Mouse (Mus musculus) MEL-GATA-1-ER (cell line): Measurements from ENCODE around the gene App.

Experiments
- DNase-seq: peaks from one replicate; pipeline ENCODE4 v3.0.0-alpha.2; 2012; ENCODE audit warnings: low read depth; ENCODE audit errors: extremely low read depth

Gene App

GRCm38 (mm10) chr16:84978589-84978988 is 195.0 kb downstream of the App start:
- DNase-seq: no peak

DNA sequence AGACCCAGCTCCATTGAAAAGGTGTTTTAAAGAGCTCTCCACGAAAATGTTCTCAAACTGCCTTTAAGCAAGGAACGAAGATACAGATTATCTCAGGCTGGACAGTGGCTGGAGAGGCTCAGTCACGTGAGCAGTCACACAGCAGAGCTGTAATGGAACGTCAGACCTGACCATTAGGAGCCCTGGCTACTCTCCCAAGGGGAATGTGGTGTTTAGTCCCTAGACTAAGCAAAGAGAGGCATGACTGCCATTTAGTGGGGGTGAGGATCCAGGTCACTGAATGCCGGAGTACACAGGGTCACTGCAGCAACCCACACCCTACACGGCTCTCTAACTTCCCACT is 199.4 kb downstream of the App start:
- no peak for DNase-seq

- no peak for DNase-seq
Measured at GRCm38 (mm10) chr16:84973446-84974175, 200.0 kb downstream of the App start.

DNA sequence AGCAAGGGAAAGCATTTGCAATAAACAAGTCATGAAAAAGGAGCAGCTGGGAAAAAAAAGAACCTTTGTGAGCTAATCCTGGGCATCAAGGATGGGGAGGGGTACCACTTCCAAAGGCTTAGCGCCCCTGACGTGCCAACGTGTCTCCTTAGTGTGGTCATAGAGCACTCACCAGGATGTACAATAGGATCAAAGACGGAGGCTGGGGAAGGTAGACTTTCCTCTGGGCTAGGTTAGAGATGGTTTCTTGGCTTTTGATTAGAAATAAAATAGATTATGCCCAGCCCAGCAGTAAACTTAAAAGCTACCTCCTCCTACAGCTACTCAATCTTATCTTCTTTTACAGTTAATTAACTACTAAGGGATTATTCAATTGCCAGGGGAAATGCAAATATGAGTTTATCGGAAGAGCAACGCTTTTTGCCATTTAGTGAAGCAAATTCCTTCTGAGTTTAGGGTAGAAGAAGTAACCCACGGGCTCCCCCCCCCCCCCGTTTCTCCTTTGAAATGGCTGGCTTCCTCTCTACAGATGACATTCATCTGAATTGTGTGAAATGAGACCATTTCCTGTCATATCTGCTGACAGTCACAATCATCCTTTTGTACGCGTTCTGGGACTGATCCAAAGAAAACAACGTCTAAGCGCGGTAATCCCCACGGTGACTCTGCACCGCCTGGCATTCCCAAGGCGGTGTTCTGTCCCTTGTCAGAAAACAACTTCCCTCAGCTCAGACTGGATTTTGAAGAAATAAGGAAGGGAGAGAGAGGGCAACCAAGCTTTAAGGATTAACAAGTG is 201.8 kb downstream of the App start:
- no peak for DNase-seq

DNA sequence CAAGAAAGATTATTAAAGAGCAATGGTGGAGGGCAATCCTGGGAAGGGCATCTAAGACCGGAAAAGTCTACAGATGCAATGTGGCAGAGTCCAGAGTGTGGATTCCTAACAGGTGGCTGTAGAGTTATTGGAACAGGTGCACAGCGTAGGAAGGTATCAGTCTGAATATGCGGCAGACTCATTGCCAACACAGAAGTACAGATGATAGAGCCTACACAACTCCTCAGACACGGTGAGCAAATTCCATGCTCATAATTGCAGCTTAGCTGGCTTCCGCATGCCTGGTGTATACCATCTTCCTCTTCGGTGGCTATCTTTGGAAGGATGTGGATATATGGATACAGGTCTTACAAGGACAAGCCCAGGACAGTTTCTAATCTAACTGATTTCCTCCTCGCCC is 204.5 kb downstream of the App start:
- DNase-seq: no peak

GRCm38 (mm10) chr16:84966983-84967382 is 206.6 kb downstream of the App start:
- no peak for DNase-seq

DNA sequence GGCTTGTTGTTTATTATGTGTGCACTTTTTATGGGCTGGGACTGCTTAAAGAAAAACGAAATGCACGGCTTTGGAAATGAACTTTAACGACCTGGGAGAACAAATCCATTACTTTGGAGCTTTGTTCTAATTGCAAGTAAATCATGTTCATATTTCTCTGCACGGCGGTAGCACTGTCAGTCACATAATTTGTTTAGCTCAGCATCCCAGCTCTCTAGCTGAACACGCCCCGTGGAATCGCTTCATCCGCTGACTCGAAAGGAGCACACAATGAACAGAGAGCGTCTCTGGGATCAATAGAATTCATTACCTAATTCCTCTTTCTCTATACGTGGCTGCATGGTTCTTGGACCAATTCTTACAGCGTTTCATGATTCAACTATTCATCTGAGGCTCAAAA is 207.5 kb downstream of the App start:
- DNase-seq: no peak

GRCm38 (mm10) chr16:84963960-84964359 is 209.6 kb downstream of the App start:
- DNase-seq: no peak

- no peak for DNase-seq
Measured at GRCm38 (mm10) chr16:84963527-84963926, 210.0 kb downstream of the App start.

DNA sequence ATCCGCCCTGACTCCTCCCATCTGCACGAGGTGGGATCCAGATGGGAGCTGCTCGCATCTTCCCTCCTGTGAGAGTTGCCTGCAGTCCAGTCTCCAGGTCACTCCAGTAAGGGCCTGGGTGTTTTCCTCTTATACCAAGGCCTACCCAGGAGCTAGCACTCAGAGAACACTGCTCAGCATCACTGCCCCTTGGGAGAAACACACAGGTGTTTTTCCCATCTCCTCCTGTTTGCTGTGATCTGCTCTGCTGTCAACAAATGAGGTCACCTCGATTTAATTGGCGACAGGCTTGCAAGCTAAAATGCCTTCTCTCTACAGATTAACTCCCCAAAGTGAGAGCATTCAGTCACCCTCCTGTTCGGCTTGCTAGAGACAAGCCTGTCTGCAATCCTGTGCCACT is 216.3 kb downstream of the App start:
- DNase-seq: no peak

GRCm38 (mm10) chr16:84956690-84957089 is 216.9 kb downstream of the App start:
- DNase-seq: no peak

- no peak for DNase-seq
Measured at GRCm38 (mm10) chr16:84955840-84956239, 217.7 kb downstream of the App start.

DNA sequence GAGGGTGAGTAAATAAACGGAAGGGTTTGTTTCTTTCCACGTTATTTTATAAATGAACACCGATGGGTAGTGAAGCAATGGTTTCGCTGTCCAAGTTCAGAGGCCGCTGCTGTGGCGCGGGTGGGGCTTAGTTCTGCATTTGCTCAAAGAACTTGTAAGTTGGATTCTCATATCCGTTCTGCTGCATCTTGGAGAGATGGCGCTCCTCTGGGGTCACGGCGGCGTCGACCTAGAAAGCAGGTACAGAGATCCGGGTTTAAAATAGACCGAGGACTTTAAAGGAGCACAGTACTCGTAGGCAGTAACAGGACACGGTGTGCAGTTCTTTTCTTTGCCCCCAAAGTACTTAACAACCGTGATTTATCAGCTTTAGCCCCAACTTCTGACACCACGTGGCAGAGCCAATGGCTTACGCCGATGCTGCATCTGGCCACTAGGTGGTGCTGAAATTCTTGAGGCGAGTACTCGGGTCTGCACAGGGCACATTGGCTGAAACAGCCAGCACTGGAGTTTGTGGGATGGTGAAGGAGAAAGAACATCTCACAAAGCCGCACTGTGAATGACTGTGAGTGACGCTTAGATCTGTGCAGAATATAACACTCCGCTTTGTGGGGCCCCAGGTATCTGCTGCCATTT is 218.2 kb downstream of the App start:
- DNase-seq: no peak

- no peak for DNase-seq
Measured at GRCm38 (mm10) chr16:84931024-84931423, 242.5 kb downstream of the App start.

- no peak for DNase-seq
Measured at GRCm38 (mm10) chr16:84927827-84928226, 245.7 kb downstream of the App start.

- no peak for DNase-seq
Measured at GRCm38 (mm10) chr16:84919649-84920308, 253.8 kb downstream of the App start.

GRCm38 (mm10) chr16:84919087-84919486 is 254.5 kb downstream of the App start:
- no peak for DNase-seq

- DNase-seq: no peak
Measured at GRCm38 (mm10) chr16:84916772-84917171, 256.8 kb downstream of the App start.

GRCm38 (mm10) chr16:84911477-84912165 is 261.9 kb downstream of the App start:
- DNase-seq: no peak

DNA sequence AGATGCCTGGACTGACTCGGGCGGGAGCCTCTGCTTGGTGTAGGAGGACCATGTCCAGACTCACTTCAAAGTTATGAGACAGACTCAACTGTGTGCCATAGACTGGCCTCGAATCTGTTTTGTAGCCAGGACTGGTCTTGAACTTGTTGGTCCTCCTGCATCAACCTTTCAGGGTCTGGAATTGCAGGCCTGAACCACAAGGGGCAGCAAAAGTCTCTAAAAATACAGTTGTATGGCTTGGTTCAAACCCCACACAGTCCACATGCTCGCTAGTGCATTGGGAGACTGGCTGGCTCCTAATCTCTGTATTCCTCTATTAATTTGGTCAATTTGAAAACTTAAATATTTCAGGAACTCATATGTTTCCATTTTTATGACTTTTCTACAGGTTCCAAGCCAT is 270.6 kb downstream of the App start:
- DNase-seq: no peak
